Mouse (Mus musculus) limb, embryonic 10.5 days (tissue): ENCODE data around the gene Cul9. TPM values are rescaled to one million over a fixed set of nuclear protein-coding genes. Genes with fewer than 3 reads are reported as not detected.
"Not testable (repeated sequence)": the region's sequence is repeated elsewhere in the genome, so short reads cannot be mapped to it uniquely, and the experiment has no call there.

Source experiments
- DNase-seq: peaks from one replicate; pipeline ENCODE4 v3.0.0-alpha.2; 2017; ENCODE audit warnings: low spot score
- H3K27ac ChIP-seq: fragments of 300-500 bp; sonication (generic); 2 replicates; pipeline ENCODE4 v1.5.1; 2016; ENCODE audit warnings: mild to moderate bottlenecking
- H3K27me3 ChIP-seq: fragments of 300-500 bp; sonication (generic); 2 replicates; pipeline ENCODE4 v1.6.1; 2016; ENCODE audit warnings: low read depth, mild to moderate bottlenecking; ENCODE audit not compliant: poor library complexity, severe bottlenecking
- H3K36me3 ChIP-seq: fragments of 300-500 bp; sonication (generic); 2 replicates; pipeline ENCODE4 v1.6.1; 2016; ENCODE audit warnings: mild to moderate bottlenecking, moderate library complexity
- H3K4me1 ChIP-seq: fragments of 300-500 bp; sonication (generic); 2 replicates; pipeline ENCODE4 v1.6.1; 2016
- H3K4me3 ChIP-seq: fragments of 300-500 bp; sonication (generic); 2 replicates; pipeline ENCODE4 v1.5.1; 2016; ENCODE audit warnings: mild to moderate bottlenecking, moderate library complexity
- H3K9me3 ChIP-seq: fragments of 300-500 bp; sonication (generic); replicated peaks from 2 replicates; pipeline ENCODE4 v1.6.1; 2016; ENCODE audit warnings: mild to moderate bottlenecking
- WGBS: fragments of 180-500 bp; shearing (Covaris S2); methylation state at CpG from one replicate; pipeline ENCODE4 v1.1.7; 2016; 5-methylcytosine and 5-hydroxymethylcytosine counted together
- polyA plus RNA-seq: library from polyadenylated mRNA; unstranded; fragments of >200 nt; fragmentation: Nextera tagmentation; extraction: Ambion mirVana; gene quantifications from 2 replicates; pipeline ENCODE4 v1.2.1, GENCODE M21; 2016

Gene Cul9
- polyA plus RNA-seq, 1 experiment from 2014 or later: 5.6 TPM

GRCm38 (mm10) chr17:46571005-46571404 lies 24.8 kb upstream of the Cul9 start:
- Histone ChIP-seq H3K4me1 (no peaks in the 10 kb centered on the region), H3K27ac (no peak overlapping the region), H3K27me3 (no peaks in the 10 kb centered on the region), H3K4me3 (no peak overlapping the region), H3K36me3 (peaks cover 97% of the 10 kb centered on the region), H3K9me3 (no peaks in the 10 kb centered on the region)
- 92% methylated on average over 11 of the region's 11 CpGs for WGBS
- no peak for DNase-seq

DNA sequence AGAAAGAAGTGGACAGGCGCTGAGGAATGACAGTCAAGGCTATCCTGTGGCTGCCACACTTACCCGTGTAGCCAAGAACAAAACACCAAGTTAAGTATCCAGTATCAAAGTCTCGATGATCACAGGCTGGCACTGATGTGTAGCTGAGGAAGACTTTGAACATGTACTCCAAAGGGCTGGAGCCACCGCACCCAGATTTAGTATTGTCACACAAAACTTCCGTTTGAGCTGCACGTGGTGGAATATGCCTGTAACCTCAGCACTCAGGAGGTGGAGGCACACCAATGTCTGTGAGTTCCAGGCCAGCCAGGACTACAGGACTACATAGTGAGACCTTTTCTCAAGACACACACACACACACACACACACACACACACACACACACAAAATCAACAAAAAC lies 13.0 kb upstream of the Cul9 start:
- WGBS: 97% methylated on average over 6 of the region's 6 CpGs
- Histone ChIP-seq H3K4me1 (peaks cover 30% of the 10 kb centered on the region), H3K27me3 (no peaks in the 10 kb centered on the region), H3K4me3 (no peak overlapping the region), H3K9me3 (no peaks in the 10 kb centered on the region), H3K27ac (no peak overlapping the region), H3K36me3 (peaks cover 15% of the 10 kb centered on the region)
- no peak for DNase-seq

- H3K9me3 ChIP-seq: no peaks in the 10 kb centered on the region
- DNase-seq: no peak
- peaks cover 5% of the 10 kb centered on the region; the same call in 1 of the 2 replicates for H3K36me3 ChIP-seq
- H3K27ac ChIP-seq: no peak overlapping the region
- no peak overlapping the region for H3K4me3 ChIP-seq
- peaks cover 40% of the 10 kb centered on the region for H3K4me1 ChIP-seq
- H3K27me3 ChIP-seq: no peaks in the 10 kb centered on the region
- WGBS: 85% methylated on average over 5 of the region's 5 CpGs
Observed at GRCm38 (mm10) chr17:46558151-46558550, 12.0 kb upstream of the Cul9 start.

GRCm38 (mm10) chr17:46557321-46557720 lies 11.1 kb upstream of the Cul9 start:
- not testable (repeated sequence) for DNase-seq, H3K9me3 ChIP-seq, H3K27me3 ChIP-seq, H3K4me3 ChIP-seq, H3K36me3 ChIP-seq
- H3K27ac ChIP-seq: peak overlapping the region; percentile 100
- H3K4me1 ChIP-seq: peaks cover 48% of the 10 kb centered on the region

- 0% methylated on average over 11 of the region's 11 CpGs for WGBS
- peak overlapping the region; percentile 100 for H3K27ac ChIP-seq
- H3K27me3 ChIP-seq: no peaks in the 10 kb centered on the region
- no peaks in the 10 kb centered on the region for H3K9me3 ChIP-seq
- H3K4me1 ChIP-seq: peaks cover 51% of the 10 kb centered on the region
- DNase-seq: peak; percentile 71
- peak overlapping the region; percentile 99 for H3K4me3 ChIP-seq
- peaks cover 11% of the 10 kb centered on the region for H3K36me3 ChIP-seq
Observed at GRCm38 (mm10) chr17:46556584-46556945, 10.4 kb upstream of the Cul9 start.

DNA sequence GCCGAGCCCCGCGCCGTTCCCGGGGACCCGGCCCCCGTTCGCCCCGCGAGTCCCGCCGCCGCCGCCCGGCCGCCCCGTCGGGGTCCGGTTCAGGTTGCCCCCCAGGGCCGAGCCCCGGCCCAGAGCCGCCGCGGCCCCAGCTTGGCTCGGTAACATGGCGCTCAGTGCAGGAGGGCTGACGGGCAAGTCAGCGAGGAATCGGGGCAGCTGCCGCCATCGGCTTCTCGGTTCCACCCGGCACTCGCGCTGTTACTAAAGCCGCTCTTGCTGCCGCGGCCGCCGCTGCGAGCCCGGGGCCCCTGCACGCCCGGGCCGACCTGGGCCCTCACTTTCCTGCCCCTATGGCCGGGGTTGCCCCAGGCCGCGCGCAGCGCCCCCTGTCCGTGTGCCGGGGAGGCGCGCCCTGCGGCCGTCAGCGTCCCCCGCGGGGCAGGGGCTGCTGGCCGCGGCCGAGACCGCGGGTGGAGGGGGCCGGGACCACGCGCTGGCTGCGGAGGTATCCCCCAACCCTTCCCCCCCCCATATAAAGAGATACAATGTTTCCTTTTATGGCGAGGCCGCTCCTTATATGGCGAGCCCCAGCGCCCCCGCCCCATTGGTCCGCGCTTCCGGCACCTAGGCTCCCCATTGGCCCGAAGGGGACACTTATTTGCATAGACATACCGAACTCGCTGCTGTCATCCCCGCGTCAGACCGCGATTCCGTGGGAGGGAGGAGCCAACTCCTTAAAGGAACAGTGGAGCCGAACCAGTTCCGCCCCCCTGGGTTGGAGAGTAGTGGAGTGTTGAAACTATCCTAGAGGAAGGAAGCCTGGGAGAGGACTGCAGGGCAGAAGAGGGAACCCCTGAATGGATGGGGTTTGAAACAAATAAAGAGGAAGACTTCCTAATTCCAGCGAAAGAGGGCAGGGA lies 9.7 kb upstream of the Cul9 start, which contains the start of gene Srf:
Gene Srf, minus strand, starts transcription at position 503 of the 911 bp plus-strand sequence.
- Histone ChIP-seq H3K4me1 (peaks cover 51% of the 10 kb centered on the region), H3K4me3 (peak within 1 kb of the TSS; percentile 99), H3K27me3 (no peaks in the 10 kb centered on the region), H3K36me3 (peaks cover 17% of the 10 kb centered on the region), H3K9me3 (no peaks in the 10 kb centered on the region), H3K27ac (peak within 1 kb of the TSS; percentile 100)
- under 1% methylated on average over 87 of the region's 87 CpGs for WGBS
- DNase-seq: peak; percentile 94

GRCm38 (mm10) chr17:46554977-46555672 lies 8.9 kb upstream of the Cul9 start:
- H3K4me3 ChIP-seq: peak overlapping the region; percentile 99
- no peaks in the 10 kb centered on the region for H3K27me3 ChIP-seq
- peaks cover 25% of the 10 kb centered on the region for H3K36me3 ChIP-seq
- H3K9me3 ChIP-seq: no peaks in the 10 kb centered on the region
- under 1% methylated on average over 75 of the region's 75 CpGs for WGBS
- peaks cover 51% of the 10 kb centered on the region for H3K4me1 ChIP-seq
- peak overlapping the region; percentile 100 for H3K27ac ChIP-seq
- peak; percentile 75 for DNase-seq

DNA sequence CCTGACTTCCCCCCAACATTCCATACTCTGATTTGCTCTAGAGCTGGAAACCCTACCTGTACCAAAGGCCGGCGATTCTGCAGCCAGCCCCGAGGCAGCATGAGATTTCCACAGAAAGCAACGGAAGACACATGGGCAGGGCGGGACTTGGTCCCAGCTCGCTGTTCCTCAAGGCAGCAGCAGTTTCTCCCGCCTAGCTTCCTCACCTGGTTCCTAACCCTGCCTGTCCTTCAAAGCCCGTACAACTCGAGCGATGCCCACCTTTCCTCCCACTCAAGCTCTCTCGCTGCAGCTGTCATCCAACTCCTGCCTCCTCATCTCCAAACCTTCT lies 8.4 kb upstream of the Cul9 start:
- H3K4me1 ChIP-seq: peaks cover 51% of the 10 kb centered on the region
- 2% methylated on average over 11 of the region's 11 CpGs for WGBS

GRCm38 (mm10) chr17:46553926-46554325 lies 7.7 kb upstream of the Cul9 start:
- Histone ChIP-seq H3K4me3 (peak overlapping the region; percentile 99), H3K9me3 (no peaks in the 10 kb centered on the region), H3K4me1 (peaks cover 51% of the 10 kb centered on the region), H3K36me3 (peaks cover 36% of the 10 kb centered on the region), H3K27ac (no peak overlapping the region; the same call in 1 of the 2 replicates), H3K27me3 (no peaks in the 10 kb centered on the region)
- DNase-seq: no peak
- WGBS: 77% methylated on average over 3 of the region's 3 CpGs

More for the DNA sequence above, 8.4 kb upstream of the Cul9 start:
- DNase-seq: no peak
- Histone ChIP-seq H3K4me3 (peak overlapping the region; percentile 99), H3K9me3 (no peaks in the 10 kb centered on the region), H3K27me3 (no peaks in the 10 kb centered on the region), H3K36me3 (peaks cover 31% of the 10 kb centered on the region), H3K27ac (peak overlapping the region; percentile 100)

DNA sequence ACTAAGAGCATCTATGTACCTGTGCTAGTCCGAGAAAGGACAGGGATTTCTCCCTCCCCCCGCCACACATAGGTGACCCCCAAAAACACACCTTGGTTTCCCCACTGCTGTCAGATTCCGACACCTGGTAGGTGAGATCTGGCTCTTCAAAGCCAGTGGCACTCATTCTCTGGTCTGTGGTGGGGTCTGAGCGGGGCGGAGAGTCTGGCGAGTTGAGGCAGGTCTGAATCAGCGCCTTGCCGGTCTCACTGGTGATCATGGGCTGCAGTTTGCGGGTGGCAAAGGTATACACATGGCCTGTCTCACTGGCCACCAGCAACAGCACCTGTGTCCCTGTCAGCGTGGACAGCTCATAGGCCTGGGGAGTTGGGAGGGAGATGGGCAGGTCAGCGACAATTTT lies 7.3 kb upstream of the Cul9 start:
- Histone ChIP-seq H3K27me3 (no peaks in the 10 kb centered on the region), H3K9me3 (no peaks in the 10 kb centered on the region), H3K4me1 (peaks cover 55% of the 10 kb centered on the region), H3K36me3 (peaks cover 41% of the 10 kb centered on the region), H3K27ac (peak overlapping the region; percentile 63), H3K4me3 (peak overlapping the region; percentile 99)
- DNase-seq: peak; percentile 45
- 35% methylated on average over 11 of the region's 11 CpGs for WGBS

DNA sequence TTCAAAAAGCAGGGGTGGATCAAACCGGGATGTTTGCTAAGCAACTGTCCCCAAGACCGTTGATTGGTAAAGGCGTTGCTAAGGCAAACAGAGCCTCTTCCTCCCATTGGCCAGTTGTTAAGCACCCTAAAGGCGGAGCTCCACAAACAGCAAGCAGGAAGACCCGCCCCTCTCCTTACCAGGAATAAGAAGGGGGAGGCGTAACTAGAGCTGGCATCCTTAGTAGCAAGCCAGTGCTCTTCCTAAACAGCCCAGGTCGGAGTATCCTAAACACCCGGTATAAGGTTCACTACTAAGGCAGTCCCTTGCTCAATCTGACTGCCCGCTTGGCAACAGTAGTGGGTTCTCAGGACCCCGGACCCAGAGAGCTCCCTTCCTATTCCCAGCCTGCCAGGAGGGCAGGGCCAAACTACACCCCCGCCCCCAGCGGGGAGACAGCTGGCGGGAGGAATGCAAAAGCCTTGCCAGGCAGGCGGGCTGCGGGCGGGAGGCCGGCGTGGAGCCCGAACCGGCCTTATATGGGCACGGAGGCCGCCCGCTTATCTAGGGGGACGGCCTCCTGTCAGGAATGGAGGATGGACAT lies 6.7 kb upstream of the Cul9 start:
- WGBS: 1% methylated on average over 24 of the region's 24 CpGs
- H3K9me3 ChIP-seq: no peaks in the 10 kb centered on the region
- H3K27ac ChIP-seq: peak overlapping the region; percentile 68
- peaks cover 1% of the 10 kb centered on the region; the same call in 1 of the 2 replicates for H3K27me3 ChIP-seq
- peaks cover 46% of the 10 kb centered on the region for H3K36me3 ChIP-seq
- DNase-seq: peak; percentile 86
- H3K4me3 ChIP-seq: peak overlapping the region; percentile 99
- peaks cover 59% of the 10 kb centered on the region for H3K4me1 ChIP-seq

GRCm38 (mm10) chr17:46552151-46552550 lies 6.0 kb upstream of the Cul9 start:
- 86% methylated on average over 7 of the region's 7 CpGs for WGBS
- Histone ChIP-seq H3K27me3 (peaks cover 9% of the 10 kb centered on the region), H3K4me1 (peaks cover 59% of the 10 kb centered on the region), H3K4me3 (peak overlapping the region; percentile 99), H3K9me3 (no peaks in the 10 kb centered on the region), H3K27ac (peak overlapping the region; percentile 68), H3K36me3 (peaks cover 50% of the 10 kb centered on the region)
- DNase-seq: no peak

DNA sequence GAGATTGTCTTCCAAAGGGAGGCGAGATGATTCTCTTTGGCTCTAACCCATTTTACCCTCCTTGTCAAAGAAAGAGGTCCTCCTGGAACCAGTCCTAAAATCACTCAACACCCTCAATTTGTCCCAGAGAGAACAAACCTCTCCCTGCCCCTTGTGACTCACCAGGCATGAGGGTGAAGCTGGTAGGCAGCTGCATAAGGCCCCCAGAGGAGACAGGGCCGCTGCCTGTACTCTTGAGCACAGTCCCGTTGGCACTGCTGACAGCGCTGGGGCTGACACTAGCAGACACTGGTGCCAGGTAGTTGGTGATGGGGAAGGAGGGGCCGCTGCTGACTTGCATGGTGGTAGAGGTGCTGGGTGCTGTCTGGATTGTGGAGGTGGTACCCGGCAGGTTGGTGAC lies 5.2 kb upstream of the Cul9 start:
- Histone ChIP-seq H3K27me3 (peaks cover 17% of the 10 kb centered on the region), H3K4me3 (no peak overlapping the region), H3K36me3 (peaks cover 50% of the 10 kb centered on the region), H3K9me3 (no peaks in the 10 kb centered on the region), H3K4me1 (peaks cover 59% of the 10 kb centered on the region), H3K27ac (no peak overlapping the region)
- 96% methylated on average over 6 of the region's 6 CpGs for WGBS
- DNase-seq: no peak
